Mouse (Mus musculus) spleen, adult 2 months (tissue): Measurements from ENCODE around the gene Arih2.

ENCODE experiments used
- CTCF ChIP-seq: fragments of 200-500 bp; IDR thresholded peaks from 2 replicates; pipeline ENCODE4 v1.5.1; 2011; ENCODE audit warnings: mild to moderate bottlenecking, inconsistent platforms; ENCODE audit not compliant: insufficient read depth, insufficient read length, insufficient replicate concordance; ENCODE audit errors: extremely low read depth
- POLR2A ChIP-seq: fragments of 200-500 bp; IDR thresholded peaks from 2 replicates; pipeline ENCODE4 v1.6.1; 2011; ENCODE audit warnings: low read depth, low read length, inconsistent platforms

DNA sequence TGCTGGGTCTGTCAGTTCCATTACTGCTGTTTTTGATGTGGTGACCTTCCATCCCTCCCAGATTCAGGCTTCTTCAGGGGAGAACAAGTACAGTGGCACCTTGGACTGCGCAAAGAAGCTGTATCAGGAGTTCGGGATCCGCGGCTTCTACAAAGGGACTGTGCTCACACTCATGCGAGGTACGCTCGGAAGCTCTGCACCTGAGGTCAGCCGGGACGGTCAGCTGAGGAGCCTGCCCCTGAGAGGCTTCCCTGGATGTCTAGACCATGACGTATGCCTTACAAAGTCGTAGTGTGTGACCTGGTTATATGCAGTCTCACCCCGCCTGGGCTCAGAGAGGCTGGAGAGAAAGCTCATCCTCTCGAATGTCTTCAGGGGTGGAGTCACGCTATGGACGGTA, 30.8 kb upstream of the Arih2 start:
- TF ChIP-seq POLR2A (no peak), CTCF (no peak)
